Mouse (Mus musculus): ENCODE data around the gene Hgd.

Hgd gene

GRCm38 (mm10) chr16:37579994-37580393 lies at the start of gene Hgd:
Hgd (plus strand) TSS chr16:37580153.
- no peak for DNase-seq (ENCODE audit: low read depth in 1 of 2, low spot score in 2 of 2)

- no peak for DNase-seq (ENCODE audit: low read depth in 1 of 2, low spot score in 2 of 2)
These were observed 49.8 kb upstream of the Hgd start for GRCm38 (mm10) chr16:37530170-37530569.

- DNase-seq (ENCODE audit: low read depth in 1 of 2, low spot score in 2 of 2), result no peak
These were observed 47.9 kb upstream of the Hgd start for GRCm38 (mm10) chr16:37532046-37532445.

GRCm38 (mm10) chr16:37533369-37534068 lies 46.4 kb upstream of the Hgd start:
- no peak for DNase-seq (ENCODE audit: low read depth in 1 of 2, low spot score in 2 of 2)

GRCm38 (mm10) chr16:37539240-37539610 lies 40.7 kb upstream of the Hgd start:
- DNase-seq (ENCODE audit: low read depth in 1 of 2, low spot score in 2 of 2), result no peak

GRCm38 (mm10) chr16:37539611-37540580 lies 40.1 kb upstream of the Hgd start, which contains the start of the genes Gtf2e1 and Rabl3:
Gtf2e1 (minus strand) TSS chr16:37539789.
Rabl3 (plus strand) TSS chr16:37539885.
- peak; percentile 91 to 93 for DNase-seq (ENCODE audit: low read depth in 1 of 2, low spot score in 2 of 2)

- no peak for DNase-seq (ENCODE audit: low read depth in 1 of 2, low spot score in 2 of 2)
These were observed 39.2 kb upstream of the Hgd start for GRCm38 (mm10) chr16:37540776-37541175.

GRCm38 (mm10) chr16:37546312-37546711 lies 33.6 kb upstream of the Hgd start:
- DNase-seq (ENCODE audit: low read depth in 1 of 2, low spot score in 2 of 2), result no peak

GRCm38 (mm10) chr16:37550266-37550665 lies 29.7 kb upstream of the Hgd start:
- DNase-seq (ENCODE audit: low read depth in 1 of 2, low spot score in 2 of 2), result no peak

GRCm38 (mm10) chr16:37550981-37551380 lies 29.0 kb upstream of the Hgd start:
- DNase-seq (ENCODE audit: low read depth in 1 of 2, low spot score in 2 of 2), result no peak

- DNase-seq (ENCODE audit: low read depth in 1 of 2, low spot score in 2 of 2), result no peak
These were observed 27.1 kb upstream of the Hgd start for GRCm38 (mm10) chr16:37552824-37553223.

GRCm38 (mm10) chr16:37562414-37562813 lies 17.5 kb upstream of the Hgd start:
- DNase-seq (ENCODE audit: low read depth in 1 of 2, low spot score in 2 of 2), result no peak

- DNase-seq (ENCODE audit: low read depth in 1 of 2, low spot score in 2 of 2), result no peak
These were observed 17.0 kb upstream of the Hgd start for GRCm38 (mm10) chr16:37562961-37563360.

GRCm38 (mm10) chr16:37565117-37565516 lies 14.8 kb upstream of the Hgd start:
- no peak for DNase-seq (ENCODE audit: low read depth in 1 of 2, low spot score in 2 of 2)

GRCm38 (mm10) chr16:37566107-37566506 lies 13.8 kb upstream of the Hgd start:
- DNase-seq (ENCODE audit: low read depth in 1 of 2, low spot score in 2 of 2), result no peak

- no peak for DNase-seq (ENCODE audit: low read depth in 1 of 2, low spot score in 2 of 2)
These were observed 12.6 kb upstream of the Hgd start for GRCm38 (mm10) chr16:37567113-37568050.

- DNase-seq (ENCODE audit: low read depth in 1 of 2, low spot score in 2 of 2), result no peak
These were observed 8.4 kb upstream of the Hgd start for GRCm38 (mm10) chr16:37571554-37571953.

- DNase-seq (ENCODE audit: low read depth in 1 of 2, low spot score in 2 of 2), result no peak
These were observed 7.7 kb upstream of the Hgd start for GRCm38 (mm10) chr16:37572117-37572754.

GRCm38 (mm10) chr16:37573061-37573460 lies 6.9 kb upstream of the Hgd start:
- DNase-seq (ENCODE audit: low read depth in 1 of 2, low spot score in 2 of 2), result no peak

- no peak for DNase-seq (ENCODE audit: low read depth in 1 of 2, low spot score in 2 of 2)
These were observed 4.6 kb upstream of the Hgd start for GRCm38 (mm10) chr16:37575325-37575724.

Data from monocyte, adult 2 months (primary cell).